Mouse (Mus musculus) lung, embryonic 15.5 days (tissue): ENCODE measurements at regions not wholly inside any gene's neighbourhood (a gene's known extent, or its start where the extent isn't known, plus 50 kb on each side); places are given as distances from the start of the nearest gene placed in this dataset.
"Not testable (repeated sequence)": the region's sequence is repeated elsewhere in the genome, so short reads cannot be mapped to it uniquely, and the experiment has no call there.

Source experiments
- ATAC-seq: fragments of 200-750 bp; cut with Nextera tagmentation; 2 replicates; pipeline ENCODE4 v1.8.0; 2017; ENCODE audit warnings: moderate number of reproducible peaks, borderline replicate concordance; ENCODE audit not compliant: low FRiP score, low TSS enrichment; ENCODE audit errors: extremely low read depth
- H3K27ac ChIP-seq: fragments of 300-500 bp; sonication (generic); 2 replicates; pipeline ENCODE4 v1.5.1; 2015; ENCODE audit warnings: moderate library complexity, mild to moderate bottlenecking, inconsistent platforms
- H3K27me3 ChIP-seq: fragments of 300-500 bp; sonication (generic); 2 replicates; pipeline ENCODE4 v1.6.1; 2015; ENCODE audit warnings: inconsistent platforms
- H3K36me3 ChIP-seq: fragments of 300-500 bp; sonication (generic); 2 replicates; pipeline ENCODE4 v1.6.1; 2015; ENCODE audit warnings: inconsistent platforms
- H3K4me1 ChIP-seq: fragments of 300-500 bp; sonication (generic); 2 replicates; pipeline ENCODE4 v1.6.1; 2015; ENCODE audit warnings: inconsistent platforms
- H3K4me2 ChIP-seq: fragments of 300-500 bp; sonication (generic); 2 replicates; pipeline ENCODE4 v1.6.1; 2015; ENCODE audit warnings: inconsistent platforms, mild to moderate bottlenecking, moderate library complexity
- H3K4me3 ChIP-seq: fragments of 300-500 bp; sonication (generic); 2 replicates; pipeline ENCODE4 v1.5.1; 2015; ENCODE audit warnings: mild to moderate bottlenecking, inconsistent platforms
- H3K9ac ChIP-seq: fragments of 300-500 bp; sonication (generic); 2 replicates; pipeline ENCODE4 v1.6.1; 2015; ENCODE audit warnings: inconsistent platforms
- H3K9me3 ChIP-seq: fragments of 300-500 bp; sonication (generic); 2 replicates; pipeline ENCODE4 v1.6.1; 2016; ENCODE audit warnings: inconsistent platforms
- WGBS: fragments of 180-500 bp; shearing (Covaris S2); methylation state at CpG from one replicate; pipeline ENCODE4 v1.1.7; 2015; 5-methylcytosine and 5-hydroxymethylcytosine counted together

DNA sequence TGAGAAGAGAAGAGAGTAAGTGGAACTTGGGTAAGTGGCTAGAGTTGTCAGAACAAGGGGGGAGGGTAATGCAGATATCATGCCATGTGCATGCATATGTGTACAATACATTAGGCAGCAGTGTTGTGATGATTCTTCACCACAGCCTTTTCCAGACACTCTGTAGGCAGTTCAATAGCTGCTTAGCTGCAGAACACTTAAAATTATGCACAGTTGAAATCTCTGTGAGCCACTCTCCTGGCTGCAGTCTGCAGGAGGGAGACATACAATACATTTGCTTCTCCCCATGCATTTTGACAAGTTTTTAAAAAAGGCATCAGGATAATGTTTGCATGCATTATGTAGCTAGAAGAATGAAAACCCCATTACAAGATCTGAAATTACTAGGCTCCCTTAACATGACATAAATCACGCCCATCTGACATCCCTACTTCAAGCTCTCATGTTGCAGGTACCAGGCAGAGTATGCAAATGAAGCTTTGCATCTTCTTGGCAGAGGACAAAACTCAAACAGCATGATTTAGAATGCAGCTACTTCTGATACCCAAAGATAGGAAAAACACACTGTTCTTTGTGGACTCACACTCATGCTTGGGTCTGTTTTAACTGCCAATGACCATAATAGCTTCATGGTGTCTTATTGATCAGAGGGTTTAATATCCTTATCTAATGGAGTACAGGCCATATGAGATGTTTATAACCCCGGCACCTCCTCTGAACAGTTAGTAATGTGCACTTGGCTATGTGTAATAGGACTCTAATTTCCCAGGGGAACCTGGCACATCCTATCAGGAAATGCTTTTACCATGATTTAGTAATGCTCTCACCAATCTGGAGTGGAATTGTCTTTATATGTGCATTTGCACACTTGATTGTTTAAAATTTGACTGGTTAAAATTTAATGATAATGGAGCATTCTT, 640.9 kb upstream of the Marcks start:
- Histone ChIP-seq H3K9me3 (no peaks in the 10 kb centered on the region), H3K4me3 (no peak overlapping the region), H3K27ac (no peak overlapping the region), H3K9ac (no peak overlapping the region), H3K36me3 (no peaks in the 10 kb centered on the region), H3K4me2 (no peak overlapping the region), H3K27me3 (no peaks in the 10 kb centered on the region), H3K4me1 (no peaks in the 10 kb centered on the region)
- 72% methylated on average over 2 of the region's 2 CpGs for WGBS
- ATAC-seq, result no peak

DNA sequence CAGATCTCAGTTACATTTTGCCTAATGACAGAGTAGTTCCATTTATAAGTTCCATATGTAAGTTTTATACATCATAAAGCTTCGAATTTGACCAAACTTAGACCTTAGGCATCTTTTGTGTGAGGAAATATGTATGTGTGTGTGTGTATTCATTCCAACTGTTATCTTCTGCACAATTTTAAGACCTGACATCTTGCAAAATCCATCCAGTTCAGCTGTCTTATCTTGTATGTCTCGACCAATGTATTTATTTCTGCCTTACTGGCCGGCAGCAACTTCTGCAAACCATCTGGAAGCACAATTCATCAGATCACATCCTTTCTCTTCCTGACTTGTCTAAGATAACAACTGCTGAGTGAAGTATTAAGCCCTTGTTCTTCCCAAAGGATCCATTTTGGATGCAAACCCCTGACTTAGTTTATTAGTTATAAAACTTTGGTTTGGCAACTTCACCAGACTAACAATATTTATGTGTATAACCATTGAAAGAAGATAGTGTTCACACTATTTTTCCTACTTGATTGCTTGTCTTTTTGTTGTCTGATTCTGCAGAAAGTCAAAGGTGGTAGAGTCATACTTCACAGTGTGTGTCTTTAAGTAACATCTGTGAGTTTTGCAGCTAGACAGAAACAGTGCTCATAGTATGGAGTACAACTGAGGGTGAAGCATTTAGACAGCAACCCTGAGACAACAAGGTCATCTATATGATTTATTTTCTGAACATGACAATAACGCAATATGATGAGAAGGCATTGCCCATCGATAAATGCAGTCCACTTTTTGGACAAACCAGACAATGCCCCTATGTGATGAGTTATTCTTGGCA, 622.0 kb upstream of the Marcks start:
- no peaks in the 10 kb centered on the region for H3K9me3 ChIP-seq
- no peaks in the 10 kb centered on the region for H3K4me1 ChIP-seq
- peak; percentile 79; the same call in 1 of the 2 replicates for ATAC-seq
- H3K9ac ChIP-seq, result no peak overlapping the region
- H3K4me2 ChIP-seq, result no peak overlapping the region
- H3K27ac ChIP-seq, result no peak overlapping the region
- H3K27me3 ChIP-seq, result no peaks in the 10 kb centered on the region
- 31% methylated on average over 5 of the region's 5 CpGs for WGBS
- H3K4me3 ChIP-seq, result no peak overlapping the region
- H3K36me3 ChIP-seq, result no peaks in the 10 kb centered on the region

DNA sequence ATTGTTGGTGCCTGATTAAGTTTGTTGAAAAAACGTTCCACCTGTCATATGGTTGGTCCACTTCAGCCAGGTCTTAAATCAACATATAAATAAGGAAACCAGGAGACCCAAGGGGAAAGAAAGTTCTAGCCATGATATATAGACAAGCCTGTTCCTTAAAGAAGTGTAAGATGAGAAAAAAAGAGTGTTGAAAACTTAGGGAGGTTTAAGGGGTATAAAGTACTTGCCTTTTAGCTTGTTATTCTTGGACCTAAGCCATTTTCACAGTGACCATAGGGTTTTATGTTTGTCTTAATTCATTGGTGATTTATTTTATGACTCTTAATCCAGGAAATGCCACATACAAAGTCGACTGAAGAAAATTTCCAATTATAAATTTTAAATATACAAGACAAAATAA, 602.9 kb upstream of the Marcks start:
- Histone ChIP-seq H3K9me3 (no peaks in the 10 kb centered on the region), H3K36me3 (no peaks in the 10 kb centered on the region), H3K27me3 (no peaks in the 10 kb centered on the region), H3K4me1 (no peaks in the 10 kb centered on the region), H3K4me3 (no peak overlapping the region), H3K9ac (no peak overlapping the region), H3K4me2 (no peak overlapping the region), H3K27ac (no peak overlapping the region)
- no peak for ATAC-seq
- 14% methylated on average over 2 of the region's 2 CpGs for WGBS

DNA sequence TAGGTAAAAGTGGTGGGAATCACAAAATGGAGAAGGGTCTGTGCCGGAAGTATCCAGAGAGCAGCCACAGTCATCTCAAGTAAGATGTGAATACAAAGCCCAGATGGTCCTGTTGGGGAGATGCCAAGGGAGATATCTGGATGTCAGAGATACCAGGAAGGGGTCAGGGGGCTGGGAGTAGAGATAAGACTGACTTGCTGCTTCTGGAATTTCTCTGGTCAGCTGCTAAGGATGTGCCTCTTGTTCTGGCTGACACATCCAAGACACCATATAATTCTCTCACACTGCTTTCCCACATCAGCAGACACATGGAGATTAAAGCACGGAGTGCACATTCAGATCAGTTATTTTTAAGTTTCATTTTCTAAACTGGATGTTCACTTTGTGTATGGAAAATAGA, 600.3 kb upstream of the Marcks start:
- Histone ChIP-seq H3K27me3 (no peaks in the 10 kb centered on the region), H3K9me3 (no peaks in the 10 kb centered on the region), H3K4me2 (no peak overlapping the region), H3K4me3 (no peak overlapping the region), H3K9ac (no peak overlapping the region), H3K27ac (no peak overlapping the region), H3K4me1 (no peaks in the 10 kb centered on the region), H3K36me3 (no peaks in the 10 kb centered on the region)
- ATAC-seq, result peak; percentile 57; the same call in 1 of the 2 replicates
- 20% methylated on average over 2 of the region's 2 CpGs for WGBS

DNA sequence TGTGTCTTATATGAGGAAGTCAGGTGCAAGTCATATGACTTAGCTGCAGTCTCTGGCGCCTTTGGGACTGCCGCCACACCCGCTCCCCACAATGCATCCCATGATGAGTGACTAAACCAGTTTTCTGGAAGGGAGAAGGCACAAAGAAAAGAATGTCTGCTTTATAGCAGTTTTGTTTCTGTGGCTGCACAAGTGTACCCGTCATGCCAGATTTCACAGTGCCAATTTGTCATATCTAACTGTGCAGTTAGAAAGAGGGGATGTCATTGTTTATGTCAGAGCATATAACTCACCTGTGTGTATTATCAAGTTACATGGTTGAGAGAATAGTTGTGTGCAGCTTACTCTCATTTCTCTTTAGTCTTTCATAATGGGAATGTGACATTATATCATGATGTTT, 586.9 kb upstream of the Marcks start:
- Histone ChIP-seq H3K4me2 (no peak overlapping the region), H3K36me3 (no peaks in the 10 kb centered on the region), H3K4me3 (no peak overlapping the region), H3K27me3 (no peaks in the 10 kb centered on the region), H3K9me3 (no peaks in the 10 kb centered on the region), H3K27ac (no peak overlapping the region), H3K4me1 (no peaks in the 10 kb centered on the region), H3K9ac (no peak overlapping the region)
- WGBS, result 79% methylated on average over 4 of the region's 4 CpGs
- ATAC-seq, result no peak

DNA sequence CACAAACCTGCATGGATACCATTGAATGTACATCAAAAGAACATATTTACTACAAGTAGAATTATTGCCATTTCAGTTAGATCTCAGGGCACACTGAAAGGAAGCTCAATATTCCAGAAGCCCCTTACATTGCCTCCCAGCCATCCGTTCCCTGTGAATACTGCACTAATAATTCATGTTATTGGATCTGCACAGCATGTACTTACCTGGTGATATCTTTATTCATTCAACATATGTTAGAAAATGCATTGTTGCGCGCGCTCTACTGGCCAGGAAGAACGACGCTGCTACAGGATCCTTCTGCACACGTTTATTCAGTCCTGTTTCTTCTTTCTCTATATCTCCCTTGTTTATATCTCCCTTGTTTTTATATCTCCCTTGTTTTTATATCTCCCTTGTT, 586.3 kb upstream of the Marcks start:
- H3K27ac ChIP-seq, H3K4me1 ChIP-seq, H3K27me3 ChIP-seq, ATAC-seq, H3K9me3 ChIP-seq, H3K36me3 ChIP-seq, H3K4me3 ChIP-seq, H3K9ac ChIP-seq, H3K4me2 ChIP-seq: not testable (repeated sequence)
- WGBS, result 78% methylated on average over 7 of the region's 7 CpGs

DNA sequence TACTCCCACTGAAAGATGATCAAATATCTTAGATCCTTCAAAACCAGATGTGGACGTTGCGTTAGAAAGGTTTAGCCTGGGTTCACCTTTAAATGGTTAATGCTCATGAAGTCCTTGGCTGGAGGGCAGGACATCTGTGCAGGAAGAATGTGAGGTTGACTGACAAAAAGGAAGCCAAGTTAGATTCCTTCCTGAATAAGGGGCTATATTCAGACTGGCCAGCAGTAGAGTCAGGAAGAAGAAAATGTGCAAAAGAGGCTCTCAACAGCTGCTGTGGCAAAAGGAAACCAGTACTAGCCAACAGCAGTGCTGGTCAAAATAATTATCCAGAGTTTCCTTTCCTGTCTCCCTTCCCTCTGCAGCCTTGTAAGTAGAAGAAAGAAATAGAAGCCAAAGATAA, 582.0 kb upstream of the Marcks start:
- Histone ChIP-seq H3K4me2 (no peak overlapping the region), H3K27ac (no peak overlapping the region), H3K27me3 (no peaks in the 10 kb centered on the region), H3K4me1 (no peaks in the 10 kb centered on the region), H3K4me3 (no peak overlapping the region), H3K9me3 (no peaks in the 10 kb centered on the region), H3K36me3 (no peaks in the 10 kb centered on the region), H3K9ac (no peak overlapping the region)
- ATAC-seq, result no peak
- WGBS, result 71% methylated on average over 2 of the region's 2 CpGs

DNA sequence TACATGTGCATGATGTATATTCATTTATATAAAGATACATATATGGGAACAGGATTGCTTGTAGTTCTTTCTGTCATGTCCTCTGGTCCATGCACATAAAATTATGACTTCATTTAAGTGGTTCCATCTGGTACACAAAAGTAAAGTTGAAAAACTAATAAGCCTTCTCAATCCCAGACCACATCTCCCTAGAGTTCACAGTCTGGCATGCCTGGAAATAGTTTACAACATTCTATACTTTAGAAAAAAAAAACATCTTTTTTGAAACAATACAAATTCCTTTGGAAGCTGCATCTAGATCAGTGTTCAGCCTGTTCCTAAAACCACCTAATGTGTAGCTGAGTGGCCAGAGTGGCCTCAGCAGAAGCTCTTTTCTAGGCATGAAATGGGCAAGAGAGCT, 578.2 kb upstream of the Marcks start:
- Histone ChIP-seq H3K4me3 (no peak overlapping the region), H3K36me3 (no peaks in the 10 kb centered on the region), H3K27ac (no peak overlapping the region), H3K27me3 (no peaks in the 10 kb centered on the region), H3K4me1 (no peaks in the 10 kb centered on the region), H3K4me2 (no peak overlapping the region), H3K9me3 (no peaks in the 10 kb centered on the region), H3K9ac (no peak overlapping the region)
- no peak for ATAC-seq

DNA sequence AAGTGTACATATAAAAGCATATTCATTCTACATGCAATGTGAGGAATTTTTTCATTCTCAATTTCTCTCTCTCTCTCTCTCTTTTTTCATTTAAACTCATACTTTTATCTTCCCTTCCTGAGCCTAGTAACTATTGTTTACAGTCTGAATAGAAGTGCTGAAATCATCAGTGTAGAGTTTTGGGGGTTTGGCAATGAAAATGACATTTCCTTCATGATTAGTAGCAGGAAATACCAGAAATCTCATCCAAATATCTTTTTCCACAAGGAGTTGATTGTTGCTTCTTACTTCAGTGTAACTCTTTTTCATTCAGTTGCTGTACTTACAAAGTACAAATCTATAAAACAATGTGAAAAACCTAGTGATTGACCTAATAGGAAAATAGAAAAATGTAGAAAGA, 572.7 kb upstream of the Marcks start:
- H3K9ac ChIP-seq, result no peak overlapping the region
- no peaks in the 10 kb centered on the region for H3K27me3 ChIP-seq
- H3K27ac ChIP-seq, result no peak overlapping the region
- no peak overlapping the region for H3K4me2 ChIP-seq
- ATAC-seq, result no peak
- H3K9me3 ChIP-seq, result no peaks in the 10 kb centered on the region
- H3K4me1 ChIP-seq, result no peaks in the 10 kb centered on the region
- H3K4me3 ChIP-seq, result no peak overlapping the region
- no peaks in the 10 kb centered on the region for H3K36me3 ChIP-seq

DNA sequence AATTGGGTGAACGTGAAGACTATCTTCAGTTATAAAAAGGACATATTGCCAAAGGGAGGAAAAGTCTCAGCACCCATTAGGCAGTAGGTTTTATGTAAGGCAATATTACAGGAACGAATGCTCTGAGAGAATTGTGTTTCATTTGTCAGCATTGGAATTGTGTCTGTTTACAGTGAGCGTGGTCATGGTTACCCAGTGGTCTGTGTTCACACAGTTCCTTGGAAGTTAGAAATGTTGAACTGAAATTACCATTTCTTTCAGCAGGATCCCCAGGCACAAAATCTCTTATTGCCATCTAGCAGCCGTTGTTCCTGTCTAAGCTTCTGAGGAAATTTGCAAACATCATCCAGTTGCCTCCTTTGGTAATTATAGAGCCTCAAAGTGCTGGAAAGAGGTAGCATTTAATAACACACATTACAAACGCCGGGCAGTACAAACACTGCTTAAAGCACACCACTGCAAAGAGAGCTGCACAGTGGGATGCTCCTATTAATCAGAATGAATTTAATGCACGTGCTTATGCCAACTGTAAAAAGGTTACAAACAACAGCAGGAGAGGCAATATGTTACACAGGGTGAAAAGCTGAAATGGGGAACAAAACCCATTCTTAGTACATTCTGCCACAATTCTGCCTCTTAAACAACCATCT, 555.4 kb upstream of the Marcks start:
- no peak for ATAC-seq
- Histone ChIP-seq H3K27ac (no peak overlapping the region), H3K27me3 (no peaks in the 10 kb centered on the region)

DNA sequence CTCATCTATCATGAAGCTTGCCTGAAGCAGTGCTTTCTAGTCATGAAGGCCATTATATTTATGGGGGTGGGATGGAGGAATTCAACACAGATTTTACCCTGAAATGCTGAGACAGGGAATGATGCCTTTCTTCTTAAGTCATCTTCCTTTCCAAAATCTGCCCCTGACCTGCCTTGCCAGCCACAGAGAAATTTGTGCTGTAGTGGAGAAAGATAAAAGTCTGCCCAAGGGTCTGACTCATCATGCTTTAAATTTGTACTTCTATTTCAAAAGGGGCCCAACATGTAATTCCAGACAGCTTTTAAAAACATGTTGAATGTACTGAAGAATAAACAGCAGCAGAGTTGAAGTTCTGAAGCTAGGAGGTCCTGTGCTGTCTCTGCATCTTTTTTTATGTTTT, 554.1 kb upstream of the Marcks start:
- Histone ChIP-seq H3K9ac (no peak overlapping the region), H3K4me1 (no peaks in the 10 kb centered on the region), H3K36me3 (no peaks in the 10 kb centered on the region), H3K27me3 (no peaks in the 10 kb centered on the region), H3K4me3 (no peak overlapping the region), H3K27ac (no peak overlapping the region), H3K4me2 (no peak overlapping the region), H3K9me3 (no peaks in the 10 kb centered on the region)
- ATAC-seq, result no peak

More for the DNA sequence above, 555.4 kb upstream of the Marcks start:
- Histone ChIP-seq H3K9ac (no peak overlapping the region), H3K4me2 (no peak overlapping the region), H3K4me1 (no peaks in the 10 kb centered on the region), H3K4me3 (no peak overlapping the region), H3K36me3 (no peaks in the 10 kb centered on the region), H3K9me3 (no peaks in the 10 kb centered on the region)
- 69% methylated on average over 7 of the region's 7 CpGs for WGBS

DNA sequence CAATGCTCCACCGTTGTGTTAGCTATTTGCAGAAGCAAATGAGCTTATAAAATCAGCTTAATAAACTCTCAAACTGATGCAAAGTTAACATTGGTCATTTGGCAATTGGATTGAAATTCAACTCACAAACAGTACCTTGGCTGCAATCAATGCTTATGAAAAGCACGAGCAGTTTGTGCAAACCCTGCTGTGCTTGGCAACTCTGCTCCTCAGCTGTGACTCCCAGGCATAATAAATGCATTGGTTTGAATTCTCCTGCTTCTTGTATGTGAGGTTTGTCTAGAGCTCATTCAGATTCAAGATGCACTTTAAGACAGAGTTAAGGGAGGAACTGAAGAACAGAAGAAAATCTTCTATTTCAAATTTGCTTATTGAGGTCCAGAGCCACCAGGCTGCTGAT, 553.2 kb upstream of the Marcks start:
- WGBS, result 67% methylated on average over 2 of the region's 2 CpGs
- no peak overlapping the region for H3K27ac ChIP-seq
- no peaks in the 10 kb centered on the region for H3K27me3 ChIP-seq
- H3K4me3 ChIP-seq, result no peak overlapping the region
- no peaks in the 10 kb centered on the region for H3K36me3 ChIP-seq
- no peak overlapping the region for H3K9ac ChIP-seq
- no peak overlapping the region for H3K4me2 ChIP-seq
- no peaks in the 10 kb centered on the region for H3K9me3 ChIP-seq
- no peak for ATAC-seq
- H3K4me1 ChIP-seq, result no peaks in the 10 kb centered on the region
